Mouse (Mus musculus): ENCODE results near the gene Rnf26.
"Not testable (repeated sequence)": the region's sequence is repeated elsewhere in the genome, so short reads cannot be mapped to it uniquely, and the experiment has no call there.

The Rnf26 gene

GRCm38 (mm10) chr9:44125546-44126428 is 12.5 kb upstream of the Rnf26 start:
- CTCF ChIA-PET = interaction anchor here (0.5 to 0.6 kb wide), 2 partner anchors 18 to 784 kb away, joined by 3 to 5 read pairs; no protein-coding TSS in a partner anchor

DNA sequence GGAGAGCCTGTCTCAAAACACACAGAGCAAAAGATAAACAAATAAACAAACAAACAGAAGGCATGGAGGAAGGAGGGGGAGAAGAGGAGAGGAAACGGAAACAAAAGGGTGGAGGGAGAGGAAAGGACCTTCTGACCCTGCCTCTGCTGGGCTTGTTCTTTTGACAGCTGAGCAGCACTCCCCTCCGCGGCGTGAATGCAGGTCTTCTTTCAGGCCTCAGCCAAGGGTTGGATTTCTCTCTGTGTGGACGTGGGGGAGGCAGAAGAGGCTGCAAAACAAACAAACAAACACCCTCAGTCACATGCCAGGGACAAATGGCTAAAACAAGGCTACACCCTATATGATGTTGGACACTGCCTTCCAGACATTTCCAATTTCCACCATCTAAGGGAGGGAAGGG is 11.7 kb upstream of the Rnf26 start:
- CTCF ChIA-PET = interaction anchor here (0.5 kb wide), 1 partner anchor 19 kb away, joined by 3 read pairs; no protein-coding TSS in a partner anchor

GRCm38 (mm10) chr9:44124317-44124716 is 11.0 kb upstream of the Rnf26 start:
- CTCF ChIA-PET = interaction anchor here (0.5 kb wide), 1 partner anchor 623 kb away, joined by 4 read pairs; no protein-coding TSS in a partner anchor

- CTCF ChIA-PET = interaction anchor here (1.0 kb wide), 1 partner anchor 9 kb away, joined by 3 read pairs; no protein-coding TSS in a partner anchor
Measured at GRCm38 (mm10) chr9:44119948-44120465, 6.7 kb upstream of the Rnf26 start.

DNA sequence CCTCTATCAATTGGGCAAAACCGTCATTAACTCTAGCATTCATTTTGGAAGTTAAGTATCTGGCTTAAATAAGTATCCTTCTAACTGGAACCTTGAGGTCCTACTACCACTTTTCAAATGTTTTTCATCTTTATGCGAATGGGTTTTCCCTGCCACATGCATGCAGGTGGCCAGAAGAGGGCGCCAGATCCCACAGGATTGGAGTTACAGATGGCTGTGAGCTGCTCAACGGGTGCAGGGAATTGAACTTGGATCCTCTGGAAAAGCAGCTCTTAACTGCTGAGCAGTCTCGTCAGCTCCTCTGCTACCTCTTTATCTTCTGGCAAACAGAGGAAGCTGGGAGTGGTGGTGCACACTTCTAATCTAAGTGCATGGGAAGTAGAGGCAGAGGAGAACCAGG is 5.7 kb upstream of the Rnf26 start:
- CTCF ChIA-PET = interaction anchor here (0.7 to 1.2 kb wide), 3 partner anchors 10 to 21 kb away, joined by 3 read pairs; no protein-coding TSS in a partner anchor

DNA sequence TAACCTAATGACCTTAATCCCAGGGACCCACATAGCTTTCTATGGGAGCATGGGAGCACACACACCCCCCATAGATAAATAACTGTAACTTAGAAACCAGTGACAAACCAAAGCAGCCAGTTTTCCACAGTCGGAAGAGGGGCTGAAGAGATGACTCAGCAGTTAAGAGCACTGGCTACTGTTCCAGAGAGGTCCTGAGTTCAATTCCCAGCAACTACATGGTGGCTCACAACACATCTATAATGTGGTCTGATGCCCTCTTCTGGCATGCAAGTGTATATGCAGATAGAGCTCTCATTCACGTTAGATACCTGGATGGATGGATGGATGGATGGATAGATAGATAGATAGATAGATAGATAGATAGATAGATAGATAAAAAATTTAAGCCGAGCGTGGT is 2.9 kb upstream of the Rnf26 start:
- CTCF ChIA-PET = interaction anchor here (0.6 to 0.7 kb wide), 2 partner anchors 53 to 132 kb away, joined by 3 to 5 read pairs; no protein-coding TSS in a partner anchor

DNA sequence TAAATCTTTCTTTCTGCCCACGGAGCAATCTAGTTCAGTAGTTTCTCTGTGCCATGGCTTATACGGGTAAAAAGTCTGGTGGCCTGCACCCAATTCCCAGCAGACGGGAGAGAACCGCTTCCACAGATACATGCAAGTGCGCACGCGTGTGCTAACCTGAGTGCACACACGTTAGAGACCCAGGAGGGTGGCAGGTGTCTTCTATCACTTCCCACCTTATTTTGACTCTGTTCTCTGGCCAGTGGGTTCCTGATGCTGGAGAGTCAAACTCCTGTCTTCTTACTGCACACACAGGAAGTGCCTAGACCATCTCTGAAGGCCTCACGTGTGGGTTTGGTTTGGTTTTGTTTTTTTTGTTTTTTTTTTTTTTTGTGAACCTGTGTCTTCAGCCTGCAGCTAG is 2.3 kb upstream of the Rnf26 start:
- CTCF ChIA-PET = interaction anchor here (0.6 to 0.7 kb wide), 2 partner anchors 54 to 131 kb away, joined by 3 to 5 read pairs; no protein-coding TSS in a partner anchor

DNA sequence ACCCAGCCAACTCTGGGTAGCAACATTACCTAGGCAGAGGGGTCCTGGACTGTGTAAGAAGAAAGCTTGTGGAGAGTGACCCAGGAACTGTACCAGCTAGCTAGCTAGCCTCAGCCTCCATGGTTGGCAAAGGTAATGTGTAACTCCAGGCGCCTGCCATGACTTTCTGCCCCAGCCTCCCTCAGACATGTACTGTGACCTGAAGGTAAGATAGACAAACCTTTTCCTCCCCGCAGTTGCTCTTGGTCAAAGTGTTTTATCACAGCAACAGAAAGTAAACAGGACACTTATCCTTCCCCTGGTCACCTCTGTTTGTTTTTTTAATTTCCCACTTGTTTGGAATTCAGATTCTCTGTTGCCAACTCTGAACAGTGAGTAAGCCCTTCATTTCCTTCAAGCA is 1.1 kb upstream of the Rnf26 start:
- CTCF ChIA-PET = interaction anchor here (0.6 to 0.8 kb wide), 3 partner anchors 24 to 370 kb away, joined by 3 to 6 read pairs (median 4); no protein-coding TSS in a partner anchor

GRCm38 (mm10) chr9:44111909-44112308 is 1.4 kb downstream of the Rnf26 start:
- CTCF ChIA-PET = not testable (repeated sequence)

DNA sequence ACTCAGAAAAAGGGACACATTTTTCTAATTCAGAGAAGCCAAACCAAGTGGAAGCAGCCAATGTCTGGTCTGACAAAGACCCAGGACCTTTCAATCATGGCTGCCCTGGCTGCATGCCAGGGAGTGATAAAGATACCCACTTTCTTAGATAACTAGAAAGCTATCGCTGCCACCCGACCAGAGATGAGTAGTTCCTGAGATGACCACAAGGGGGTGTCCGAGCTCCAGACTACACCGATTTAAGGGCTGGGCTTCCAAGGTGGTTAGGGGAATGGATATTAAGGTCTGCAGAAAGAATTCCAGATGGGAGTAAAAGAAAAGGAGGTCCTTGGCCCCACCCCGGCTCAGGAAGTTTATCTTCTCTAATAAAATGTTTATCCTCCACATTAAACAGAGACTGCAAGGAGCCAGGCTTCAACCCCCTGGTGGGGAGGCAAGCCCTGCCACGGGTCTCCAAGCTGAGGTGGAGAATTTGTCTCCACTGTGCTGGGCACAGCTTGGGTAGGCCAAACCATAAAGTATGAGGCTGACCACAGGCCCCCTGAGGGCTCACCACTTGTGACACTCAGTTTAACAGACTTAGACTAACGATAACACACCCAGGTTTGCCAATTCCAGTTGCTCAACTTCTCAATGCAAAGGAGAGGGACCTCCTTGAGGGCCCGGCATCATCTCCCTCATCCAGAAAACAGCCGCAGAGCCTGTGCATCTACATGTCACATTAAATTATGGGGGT is 3.8 kb downstream of the Rnf26 start:
- CTCF ChIA-PET = interaction anchor here (1.1 kb wide), 1 partner anchor 10 kb away, joined by 10 read pairs; no protein-coding TSS in a partner anchor

- CTCF ChIA-PET = no interaction called here
Measured at GRCm38 (mm10) chr9:44108269-44109055, 4.9 kb downstream of the Rnf26 start.

DNA sequence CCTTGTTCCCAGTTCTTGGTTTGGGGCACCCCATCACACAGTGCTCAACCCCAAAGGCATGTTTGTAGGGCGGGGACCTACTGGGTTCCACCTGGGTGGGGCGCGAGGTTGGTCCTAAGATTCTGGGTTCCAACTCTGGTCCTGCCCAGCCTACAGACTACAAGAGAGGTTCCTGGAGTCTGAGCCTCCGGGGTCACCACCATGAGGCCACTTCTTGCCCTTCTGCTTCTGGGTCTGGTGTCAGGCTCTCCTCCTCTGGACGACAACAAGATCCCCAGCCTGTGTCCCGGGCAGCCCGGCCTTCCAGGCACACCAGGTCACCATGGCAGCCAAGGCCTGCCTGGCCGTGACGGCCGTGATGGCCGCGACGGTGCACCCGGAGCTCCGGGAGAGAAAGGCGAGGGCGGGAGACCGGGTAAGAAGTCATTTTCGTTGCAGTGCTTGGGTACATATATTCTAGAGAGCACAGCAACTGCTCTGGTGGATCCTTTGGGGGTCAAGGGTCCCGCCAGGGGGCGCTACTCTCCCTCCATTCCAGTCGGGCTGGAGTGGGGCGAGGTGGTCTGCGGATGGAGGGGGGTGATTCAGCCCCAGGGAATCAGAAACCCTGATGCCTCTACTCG is 5.6 kb downstream of the Rnf26 start:
- CTCF ChIA-PET = interaction anchor here (0.7 kb wide), 1 partner anchor 1113 kb away, joined by 4 read pairs; no protein-coding TSS in a partner anchor

DNA sequence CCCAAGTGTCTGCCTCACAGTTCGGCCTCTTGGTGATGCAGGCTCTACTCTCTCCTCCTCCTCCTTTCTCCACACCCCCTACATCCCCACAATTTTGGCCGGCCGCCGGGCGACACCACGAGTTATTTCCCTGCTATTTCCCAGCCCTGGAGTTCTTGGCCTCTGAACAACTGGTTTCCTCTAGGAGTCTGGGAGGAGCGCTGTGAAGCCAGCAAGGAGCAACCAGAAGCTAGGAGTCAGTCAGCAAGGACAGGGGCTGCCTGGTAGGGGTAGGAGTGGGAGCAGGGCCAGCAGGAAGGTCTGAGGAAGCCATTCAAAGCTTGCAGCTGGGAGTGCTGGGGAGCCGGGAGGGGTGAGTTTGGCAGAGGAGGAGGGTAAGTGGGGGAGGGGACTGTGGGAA is 6.2 kb downstream of the Rnf26 start, which contains the start of gene C1qtnf5:
TSS of gene C1qtnf5 (plus strand) at position 136 of the 400 bp plus-strand sequence.
- CTCF ChIA-PET = interaction anchor here (0.7 kb wide), 1 partner anchor 1114 kb away, joined by 4 read pairs; no protein-coding TSS in a partner anchor

DNA sequence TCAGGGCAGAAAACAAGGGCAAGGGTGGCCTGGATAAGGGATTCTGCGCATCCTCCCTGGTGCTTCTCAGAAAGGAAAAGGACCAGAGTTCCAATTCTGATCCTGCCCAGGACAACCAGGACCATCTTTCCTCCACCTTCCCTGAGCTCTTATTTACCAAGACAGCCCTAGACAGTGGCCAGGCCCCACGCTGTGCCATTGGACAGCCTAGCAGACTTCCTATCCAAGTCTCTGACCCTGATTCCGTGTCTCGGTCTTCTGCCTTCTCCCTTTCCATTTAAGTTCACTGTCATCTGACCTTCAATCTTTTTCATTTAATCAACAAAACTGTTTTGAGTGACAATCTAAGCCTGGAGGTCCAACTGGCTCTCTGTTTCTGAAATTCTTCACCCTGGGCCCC is 6.7 kb downstream of the Rnf26 start:
- CTCF ChIA-PET = no interaction called here

GRCm38 (mm10) chr9:44106182-44106581 is 7.1 kb downstream of the Rnf26 start:
- CTCF ChIA-PET = no interaction called here

DNA sequence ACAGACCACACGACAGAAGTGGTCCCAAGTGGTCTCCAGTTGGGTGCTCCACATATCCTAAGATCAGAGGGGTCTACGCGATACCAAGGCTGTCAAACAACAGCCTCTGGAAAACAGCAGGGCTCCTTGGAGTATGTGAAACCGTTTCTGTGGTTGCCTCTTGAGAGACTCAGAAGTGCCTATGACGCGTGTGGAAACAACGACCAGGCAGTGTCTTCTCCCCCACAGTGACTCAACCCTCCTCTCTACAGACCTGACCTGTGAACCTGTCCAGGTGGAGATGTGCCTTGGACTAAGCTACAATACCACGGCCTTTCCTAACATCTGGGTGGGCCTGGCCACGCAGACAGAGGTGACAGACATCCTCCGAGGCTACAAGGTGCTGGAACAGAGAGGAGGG is 7.5 kb downstream of the Rnf26 start:
- CTCF ChIA-PET = no interaction called here

GRCm38 (mm10) chr9:44104881-44105280 is 8.4 kb downstream of the Rnf26 start:
- CTCF ChIA-PET = no interaction called here

- CTCF ChIA-PET = no interaction called here
Measured at GRCm38 (mm10) chr9:44101490-44101889, 11.8 kb downstream of the Rnf26 start, which contains the start of gene Mfrp. Gene Mfrp (plus strand): TSS chr9:44101729.

DNA sequence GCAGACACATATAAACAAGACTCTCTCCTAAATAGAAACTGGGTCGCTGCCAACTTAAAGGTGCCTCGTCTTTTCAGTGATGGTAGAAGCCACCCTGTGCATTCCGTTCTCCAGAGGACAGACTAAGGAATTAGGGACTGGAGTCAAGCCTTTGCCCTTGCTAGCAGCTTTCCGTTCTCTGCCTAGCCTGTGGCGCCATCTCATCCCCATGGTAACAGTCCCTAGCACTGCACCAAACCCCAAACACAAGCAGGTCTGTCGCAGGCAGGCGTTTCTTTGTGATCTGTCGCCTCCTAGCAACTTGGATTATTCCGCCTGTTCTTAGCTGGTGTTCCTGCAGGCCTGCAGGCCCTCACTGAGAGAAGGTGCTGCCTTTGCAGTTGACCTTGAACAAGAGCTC is 16.8 kb downstream of the Rnf26 start:
- CTCF ChIA-PET = interaction anchor here (0.5 kb wide), 1 partner anchor 851 kb away, joined by 12 read pairs; no protein-coding TSS in a partner anchor

- CTCF ChIA-PET = interaction anchor here (1.2 kb wide), 1 partner anchor 28 kb away, joined by 3 read pairs; no protein-coding TSS in a partner anchor
Measured at GRCm38 (mm10) chr9:44095781-44096180, 17.5 kb downstream of the Rnf26 start.

Measured in spleen, embryonic (tissue).